Mouse (Mus musculus) hindbrain, embryonic 16.5 days (tissue): ENCODE results near the gene Serping1. TPM values are rescaled to one million over a fixed set of nuclear protein-coding genes. Genes with fewer than 3 reads are reported as not detected.

Source experiments
- ATAC-seq: fragments of 200-750 bp; cut with Nextera tagmentation; 2 replicates; pipeline ENCODE4 v1.8.0; 2017; ENCODE audit warnings: moderate TSS enrichment, moderate library complexity
- H3K27ac ChIP-seq: fragments of 300-500 bp; sonication (generic); 2 replicates; pipeline ENCODE4 v1.5.1; 2014; ENCODE audit warnings: low read depth, mild to moderate bottlenecking, control low read depth, low read length, moderate library complexity
- H3K27me3 ChIP-seq: fragments of 300-500 bp; sonication (generic); replicated peaks from 2 replicates; pipeline ENCODE4 v1.6.1; 2014; ENCODE audit warnings: low read length; ENCODE audit not compliant: control insufficient read depth, insufficient read depth
- H3K36me3 ChIP-seq: fragments of 300-500 bp; sonication (generic); 2 replicates; pipeline ENCODE4 v1.6.1; 2014; ENCODE audit warnings: mild to moderate bottlenecking, low read length, moderate library complexity, mixed read lengths; ENCODE audit not compliant: control insufficient read depth, insufficient read depth
- H3K4me1 ChIP-seq: fragments of 300-500 bp; sonication (generic); 2 replicates; pipeline ENCODE4 v1.6.1; 2014; ENCODE audit warnings: low read depth, low read length; ENCODE audit not compliant: control insufficient read depth, insufficient read depth
- H3K4me2 ChIP-seq: fragments of 300-500 bp; sonication (generic); 2 replicates; pipeline ENCODE4 v1.6.1; 2014; ENCODE audit warnings: mild to moderate bottlenecking, low read length, control low read depth, moderate library complexity
- H3K4me3 ChIP-seq: fragments of 300-500 bp; sonication (generic); 2 replicates; pipeline ENCODE4 v1.5.1; 2014; ENCODE audit warnings: mild to moderate bottlenecking, low read length, control low read depth, moderate library complexity
- H3K9ac ChIP-seq: fragments of 300-500 bp; sonication (generic); 2 replicates; pipeline ENCODE4 v1.6.1; 2014; ENCODE audit warnings: low read depth, mild to moderate bottlenecking, control low read depth, low read length, moderate library complexity
- H3K9me3 ChIP-seq: fragments of 300-500 bp; sonication (generic); 2 replicates; pipeline ENCODE4 v1.6.1; 2014; ENCODE audit warnings: mild to moderate bottlenecking, low read length, moderate library complexity; ENCODE audit not compliant: control insufficient read depth
- WGBS: fragments of 180-500 bp; shearing (Covaris S2); extraction: QIAGEN DNeasy Blood & Tissue Kit; methylation state at CpG from one replicate; pipeline ENCODE4 v1.1.7; 2014; 5-methylcytosine and 5-hydroxymethylcytosine counted together
- polyA plus RNA-seq: library from polyadenylated mRNA; unstranded; fragments of >200 nt; fragmentation: Nextera tagmentation; extraction: Ambion mirVana; gene quantifications from 2 replicates; pipeline ENCODE4 v1.2.1, GENCODE M21; 2015

Gene Serping1
- polyA plus RNA-seq, 1 experiment from 2014 or later: 40.8 TPM

GRCm38 (mm10) chr2:84792516-84792915 is 17.3 kb upstream of the Serping1 start:
- Histone ChIP-seq H3K36me3 (no peaks in the 10 kb centered on the region), H3K4me2 (no peak overlapping the region), H3K27ac (no peak overlapping the region), H3K9ac (no peak overlapping the region), H3K9me3 (no peaks in the 10 kb centered on the region), H3K27me3 (no peaks in the 10 kb centered on the region), H3K4me1 (no peaks in the 10 kb centered on the region), H3K4me3 (no peak overlapping the region)
- 82% methylated on average over 3 of the region's 3 CpGs for WGBS
- ATAC-seq: no peak

- H3K27ac ChIP-seq: no peak overlapping the region
- no peaks in the 10 kb centered on the region for H3K36me3 ChIP-seq
- no peaks in the 10 kb centered on the region for H3K27me3 ChIP-seq
- no peak overlapping the region for H3K9ac ChIP-seq
- H3K4me3 ChIP-seq: no peak overlapping the region
- ATAC-seq: no peak
- H3K9me3 ChIP-seq: no peaks in the 10 kb centered on the region
- no peak overlapping the region for H3K4me2 ChIP-seq
- WGBS: 48% methylated on average over 9 of the region's 9 CpGs
- H3K4me1 ChIP-seq: no peaks in the 10 kb centered on the region
Observed at GRCm38 (mm10) chr2:84790418-84790817, 15.2 kb upstream of the Serping1 start.

DNA sequence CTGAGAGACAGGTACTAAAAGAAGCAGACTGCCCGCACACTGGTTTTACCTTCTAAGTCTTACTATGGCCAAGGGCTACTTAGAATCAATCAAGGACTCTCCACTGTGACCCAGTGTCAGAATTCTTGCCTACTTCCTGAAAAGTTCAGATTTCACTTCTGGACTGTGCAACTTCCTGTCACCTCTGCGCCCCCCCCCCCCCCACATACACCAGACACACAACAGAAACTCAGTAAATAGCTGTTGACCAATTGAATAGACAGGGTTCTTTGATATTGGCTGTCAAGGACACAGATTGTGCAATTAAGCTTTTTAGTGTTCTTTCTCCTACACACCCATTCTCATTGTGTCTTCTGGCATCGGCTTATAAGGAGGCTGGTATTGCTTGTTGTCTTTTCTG is 13.1 kb upstream of the Serping1 start:
- no peak overlapping the region for H3K27ac ChIP-seq
- no peaks in the 10 kb centered on the region for H3K27me3 ChIP-seq
- no peak overlapping the region for H3K4me3 ChIP-seq
- 79% methylated on average over 3 of the region's 3 CpGs for WGBS
- no peak overlapping the region for H3K9ac ChIP-seq
- no peak for ATAC-seq
- no peak overlapping the region for H3K4me2 ChIP-seq
- H3K4me1 ChIP-seq: no peaks in the 10 kb centered on the region
- no peaks in the 10 kb centered on the region for H3K9me3 ChIP-seq
- H3K36me3 ChIP-seq: no peaks in the 10 kb centered on the region

DNA sequence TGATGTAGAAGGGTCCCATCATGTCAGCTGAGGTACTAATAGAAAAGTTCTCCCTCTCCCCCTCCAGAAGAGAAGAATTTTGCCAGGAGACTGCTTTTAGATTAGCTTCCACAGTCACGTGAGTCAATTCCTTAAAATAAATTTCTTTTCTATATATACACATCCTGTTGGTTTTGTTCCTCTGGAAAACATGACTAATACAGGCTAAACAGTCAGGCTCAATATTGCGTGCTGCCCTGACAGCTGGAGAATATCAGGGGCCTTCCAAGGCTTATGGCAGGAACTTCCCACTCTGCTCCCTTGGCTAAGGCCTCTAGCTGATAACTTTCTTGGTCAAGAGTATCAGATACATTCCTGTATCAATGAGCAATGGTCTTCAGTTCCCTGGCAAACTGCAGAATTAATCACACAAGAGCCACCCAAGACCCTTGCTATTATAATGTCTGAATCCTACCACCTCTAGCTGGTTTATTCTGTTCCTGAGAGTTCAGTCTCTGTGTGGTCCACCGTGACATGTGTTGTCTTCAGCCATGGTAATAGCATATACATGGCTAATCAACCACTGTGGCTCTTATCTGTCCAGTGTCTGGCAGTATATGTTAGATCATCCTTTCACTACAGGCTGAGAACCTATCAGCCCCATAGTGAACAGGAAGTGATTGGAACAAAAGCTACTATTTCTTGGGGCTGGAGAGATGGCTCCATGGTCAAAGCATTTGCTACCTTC is 8.8 kb upstream of the Serping1 start:
- no peak overlapping the region for H3K4me3 ChIP-seq
- H3K4me1 ChIP-seq: no peaks in the 10 kb centered on the region
- no peak overlapping the region for H3K27ac ChIP-seq
- no peaks in the 10 kb centered on the region for H3K27me3 ChIP-seq
- ATAC-seq: no peak
- H3K9me3 ChIP-seq: no peaks in the 10 kb centered on the region
- no peak overlapping the region for H3K9ac ChIP-seq
- H3K4me2 ChIP-seq: no peak overlapping the region
- H3K36me3 ChIP-seq: no peaks in the 10 kb centered on the region
- WGBS: 87% methylated on average over 3 of the region's 3 CpGs

- no peaks in the 10 kb centered on the region for H3K27me3 ChIP-seq
- no peak overlapping the region for H3K4me2 ChIP-seq
- no peak for ATAC-seq
- no peaks in the 10 kb centered on the region for H3K9me3 ChIP-seq
- no peaks in the 10 kb centered on the region for H3K4me1 ChIP-seq
- H3K36me3 ChIP-seq: no peaks in the 10 kb centered on the region
- H3K4me3 ChIP-seq: no peak overlapping the region
- no peak overlapping the region for H3K9ac ChIP-seq
- 85% methylated on average over 1 of the region's 1 CpGs for WGBS
- no peak overlapping the region for H3K27ac ChIP-seq
Observed at GRCm38 (mm10) chr2:84783315-84783714, 8.1 kb upstream of the Serping1 start.

- Histone ChIP-seq H3K36me3 (no peaks in the 10 kb centered on the region), H3K27ac (no peak overlapping the region), H3K4me2 (no peak overlapping the region), H3K4me1 (peaks cover 5% of the 10 kb centered on the region), H3K9me3 (no peaks in the 10 kb centered on the region), H3K9ac (no peak overlapping the region), H3K4me3 (no peak overlapping the region), H3K27me3 (no peaks in the 10 kb centered on the region)
- 68% methylated on average over 6 of the region's 6 CpGs for WGBS
- ATAC-seq: no peak
Observed at GRCm38 (mm10) chr2:84779210-84779609, 4.0 kb upstream of the Serping1 start.

DNA sequence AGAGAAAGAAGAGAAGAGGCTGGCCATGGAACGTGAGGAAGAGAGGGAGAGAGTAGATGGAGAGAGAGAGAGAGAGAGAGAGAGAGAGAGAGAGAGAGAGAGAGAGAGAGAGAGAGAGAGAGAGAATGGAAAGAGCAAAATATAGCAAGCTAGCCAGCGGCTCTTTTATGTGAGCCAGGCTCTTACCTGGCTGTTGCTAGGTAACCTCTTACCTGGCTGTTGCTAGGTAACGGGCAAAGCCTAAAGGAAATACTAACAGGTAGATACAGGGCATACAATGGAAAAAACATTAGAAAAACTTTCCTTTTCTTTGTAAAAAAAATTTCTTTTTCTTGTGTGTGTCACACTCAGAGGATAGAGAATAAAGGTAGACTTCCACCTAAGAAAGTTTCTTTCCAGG is 2.5 kb upstream of the Serping1 start:
- Histone ChIP-seq H3K36me3 (no peaks in the 10 kb centered on the region), H3K4me2 (no peak overlapping the region), H3K27ac (peak overlapping the region; percentile 48), H3K9me3 (no peaks in the 10 kb centered on the region), H3K27me3 (no peaks in the 10 kb centered on the region), H3K4me3 (no peak overlapping the region), H3K4me1 (peaks cover 5% of the 10 kb centered on the region), H3K9ac (no peak overlapping the region)
- 56% methylated on average over 3 of the region's 3 CpGs for WGBS
- peak; percentile 69; the same call in 1 of the 2 replicates for ATAC-seq

GRCm38 (mm10) chr2:84775665-84776064 is 421 bp upstream of the Serping1 start:
- peaks cover 5% of the 10 kb centered on the region for H3K4me1 ChIP-seq
- H3K9ac ChIP-seq: no peak overlapping the region
- H3K9me3 ChIP-seq: no peaks in the 10 kb centered on the region
- WGBS: 65% methylated on average over 6 of the region's 6 CpGs
- H3K36me3 ChIP-seq: no peaks in the 10 kb centered on the region
- H3K4me3 ChIP-seq: no peak overlapping the region
- ATAC-seq: no peak
- H3K27me3 ChIP-seq: no peaks in the 10 kb centered on the region
- no peak overlapping the region for H3K27ac ChIP-seq
- H3K4me2 ChIP-seq: no peak overlapping the region

DNA sequence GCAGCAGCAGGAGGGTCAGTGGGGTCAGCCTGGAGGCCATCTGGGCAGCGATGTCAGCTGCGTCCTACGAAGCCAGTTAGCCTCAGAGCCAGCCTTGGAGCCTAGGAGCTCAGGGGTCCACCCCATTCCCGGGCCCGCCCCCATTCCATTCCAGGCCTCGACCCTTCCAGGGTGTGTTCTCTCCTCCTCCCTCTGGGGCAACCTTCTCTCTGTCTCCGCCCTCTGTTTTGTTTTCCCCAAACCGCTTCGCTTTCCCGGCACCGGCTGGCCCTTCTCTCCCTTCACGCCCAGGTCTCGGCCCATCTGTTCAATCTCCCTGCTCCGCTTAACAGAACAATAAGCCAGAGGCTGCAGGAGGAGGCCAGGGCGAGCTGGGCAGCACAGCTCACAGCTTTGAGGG is 493 bp downstream of the Serping1 start:
- Histone ChIP-seq H3K4me3 (peak overlapping the region; percentile 31), H3K9me3 (no peaks in the 10 kb centered on the region), H3K9ac (peak overlapping the region; percentile 65), H3K27ac (peak overlapping the region; percentile 37; the same call in 1 of the 2 replicates), H3K4me1 (peaks cover 5% of the 10 kb centered on the region), H3K4me2 (peak overlapping the region; percentile 65), H3K36me3 (no peaks in the 10 kb centered on the region), H3K27me3 (no peaks in the 10 kb centered on the region)
- 2% methylated on average over 15 of the region's 15 CpGs for WGBS
- peak; percentile 90 for ATAC-seq
